Mouse (Mus musculus) liver, embryonic 14.5 days (tissue): ENCODE measurements at regions not wholly inside any gene's neighbourhood (a gene's known extent, or its start where the extent isn't known, plus 50 kb on each side); places are given as distances from the start of the nearest gene placed in this dataset.

ENCODE experiments used
- CTCF ChIP-seq: IDR thresholded peaks from 2 replicates; pipeline ENCODE4 v1.5.1; 2016; ENCODE audit warnings: antibody characterized with exemption, low read depth, control low read depth
- EP300 ChIP-seq: IDR thresholded peaks from 2 replicates; pipeline ENCODE4 v1.6.1; 2016; ENCODE audit warnings: antibody characterized with exemption, low read depth

- no peak for TF ChIP-seq CTCF
- no peak for TF ChIP-seq EP300
Observed at GRCm38 (mm10) chr10:10234894-10235523, 237.1 kb downstream of the Adgb start.
